Mouse (Mus musculus): ENCODE data around the gene Cdhr5. TPM values are rescaled to one million over a fixed set of nuclear protein-coding genes. Genes with fewer than 3 reads are reported as not detected.

Gene Cdhr5
- polyA plus RNA-seq, 1 experiment: 0.15 TPM

GRCm38 (mm10) chr7:141265739-141266561 is 10.6 kb downstream of the Cdhr5 start, which contains the start of gene Irf7:
Gene Irf7 (minus strand): TSS chr7:141266481.
- Histone ChIP-seq H3K27ac (ENCODE audit: insufficient read depth, low read length) (peak within 1 kb of the TSS; percentile 90), H3K4me3 (ENCODE audit: extremely low read depth, insufficient read depth, insufficient read length) (peak within 1 kb of the TSS; percentile 74), H3K36me3 (ENCODE audit: control insufficient read depth, insufficient read depth, low read length) (peaks cover 29% of the 10 kb centered on the region), H3K4me1 (ENCODE audit: control insufficient read depth, insufficient read depth, insufficient read length) (peaks cover 17% of the 10 kb centered on the region), H3K27me3 (ENCODE audit: control insufficient read depth, insufficient read depth, low read length) (no peaks in the 10 kb centered on the region)
- WGBS: under 1% methylated on average over 25 of the region's 25 CpGs
- DNase-seq (ENCODE audit: low read depth in 1 of 2, low spot score in 2 of 2): peak; percentile 66 to 77
- TF ChIP-seq POLR2A (IDR thresholded peaks at IDR 0.05; ENCODE audit: low read depth, low read length) (peak; percentile 41; the same call in 1 of the 2 replicates), CTCF (IDR thresholded peaks at IDR 0.05; ENCODE audit: extremely low read depth, insufficient read depth, insufficient read length, insufficient replicate concordance) (no peak)

DNA sequence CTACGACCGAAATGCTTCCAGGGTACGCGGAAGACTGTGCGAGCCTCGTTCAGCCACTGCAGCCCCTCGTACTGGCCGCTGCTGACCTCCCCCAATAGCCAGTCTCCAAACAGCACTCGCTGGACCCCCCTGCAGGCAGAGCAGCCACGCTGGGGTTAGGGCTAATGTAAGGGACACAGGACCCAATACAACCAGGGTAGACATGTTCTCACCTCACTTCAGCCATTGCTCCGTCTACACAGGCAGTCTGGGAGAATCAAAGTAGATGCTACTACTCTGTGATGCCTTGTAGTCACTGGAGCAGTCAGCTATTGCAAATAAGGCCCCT is 11.2 kb downstream of the Cdhr5 start:
- no peak for TF ChIP-seq POLR2A (IDR thresholded peaks at IDR 0.05; ENCODE audit: low read depth, low read length)
- TF ChIP-seq CTCF (IDR thresholded peaks at IDR 0.05; ENCODE audit: extremely low read depth, insufficient read depth, insufficient read length, insufficient replicate concordance): no peak
- Histone ChIP-seq H3K4me1 (ENCODE audit: control insufficient read depth, insufficient read depth, insufficient read length) (peaks cover 17% of the 10 kb centered on the region), H3K4me3 (ENCODE audit: extremely low read depth, insufficient read depth, insufficient read length) (peak overlapping the region; percentile 74; the same call in 1 of the 2 replicates), H3K36me3 (ENCODE audit: control insufficient read depth, insufficient read depth, low read length) (peaks cover 34% of the 10 kb centered on the region), H3K27me3 (ENCODE audit: control insufficient read depth, insufficient read depth, low read length) (no peaks in the 10 kb centered on the region), H3K27ac (ENCODE audit: insufficient read depth, low read length) (peak overlapping the region; percentile 39)
- 23% methylated on average over 11 of the region's 11 CpGs for WGBS
- DNase-seq (ENCODE audit: low read depth in 1 of 2, low spot score in 2 of 2): no peak

- Histone ChIP-seq H3K27ac (ENCODE audit: insufficient read depth, low read length) (peak overlapping the region; percentile 39), H3K4me3 (ENCODE audit: extremely low read depth, insufficient read depth, insufficient read length) (peak overlapping the region; percentile 74; the same call in 1 of the 2 replicates), H3K27me3 (ENCODE audit: control insufficient read depth, insufficient read depth, low read length) (no peaks in the 10 kb centered on the region), H3K36me3 (ENCODE audit: control insufficient read depth, insufficient read depth, low read length) (peaks cover 38% of the 10 kb centered on the region), H3K4me1 (ENCODE audit: control insufficient read depth, insufficient read depth, insufficient read length) (peaks cover 17% of the 10 kb centered on the region)
- DNase-seq (ENCODE audit: low read depth in 1 of 2, low spot score in 2 of 2): peak; percentile 55 to 66
- WGBS: 6% methylated on average over 12 of the region's 12 CpGs
- TF ChIP-seq CTCF (IDR thresholded peaks at IDR 0.05; ENCODE audit: extremely low read depth, insufficient read depth, insufficient read length, insufficient replicate concordance): peak; percentile 64; the same call in 1 of the 2 replicates
- no peak for TF ChIP-seq POLR2A (IDR thresholded peaks at IDR 0.05; ENCODE audit: low read depth, low read length)
These were observed 11.7 kb downstream of the Cdhr5 start for GRCm38 (mm10) chr7:141264761-141265410.

GRCm38 (mm10) chr7:141264041-141264700 is 12.4 kb downstream of the Cdhr5 start:
- H3K4me3 ChIP-seq (ENCODE audit: extremely low read depth, insufficient read depth, insufficient read length): no peak overlapping the region
- H3K27ac ChIP-seq (ENCODE audit: insufficient read depth, low read length): no peak overlapping the region
- peaks cover 15% of the 10 kb centered on the region for H3K4me1 ChIP-seq (ENCODE audit: control insufficient read depth, insufficient read depth, insufficient read length)
- WGBS: 79% methylated on average over 11 of the region's 11 CpGs
- TF ChIP-seq POLR2A (IDR thresholded peaks at IDR 0.05; ENCODE audit: low read depth, low read length) (no peak), CTCF (IDR thresholded peaks at IDR 0.05; ENCODE audit: extremely low read depth, insufficient read depth, insufficient read length, insufficient replicate concordance) (no peak)
- H3K27me3 ChIP-seq (ENCODE audit: control insufficient read depth, insufficient read depth, low read length): no peaks in the 10 kb centered on the region
- H3K36me3 ChIP-seq (ENCODE audit: control insufficient read depth, insufficient read depth, low read length): peaks cover 45% of the 10 kb centered on the region
- DNase-seq (ENCODE audit: low read depth in 1 of 2, low spot score in 2 of 2): no peak

GRCm38 (mm10) chr7:141263640-141264039 is 12.9 kb downstream of the Cdhr5 start:
- peaks cover 51% of the 10 kb centered on the region for H3K36me3 ChIP-seq (ENCODE audit: control insufficient read depth, insufficient read depth, low read length)
- H3K4me1 ChIP-seq (ENCODE audit: control insufficient read depth, insufficient read depth, insufficient read length): peaks cover 13% of the 10 kb centered on the region; the same call in 1 of the 2 replicates
- WGBS: 96% methylated on average over 13 of the region's 13 CpGs
- H3K4me3 ChIP-seq (ENCODE audit: extremely low read depth, insufficient read depth, insufficient read length): no peak overlapping the region
- no peaks in the 10 kb centered on the region for H3K27me3 ChIP-seq (ENCODE audit: control insufficient read depth, insufficient read depth, low read length)
- no peak overlapping the region for H3K27ac ChIP-seq (ENCODE audit: insufficient read depth, low read length)
- no peak for DNase-seq (ENCODE audit: low read depth in 1 of 2, low spot score in 2 of 2)
- TF ChIP-seq POLR2A (IDR thresholded peaks at IDR 0.05; ENCODE audit: low read depth, low read length): no peak
- TF ChIP-seq CTCF (IDR thresholded peaks at IDR 0.05; ENCODE audit: extremely low read depth, insufficient read depth, insufficient read length, insufficient replicate concordance): no peak

DNA sequence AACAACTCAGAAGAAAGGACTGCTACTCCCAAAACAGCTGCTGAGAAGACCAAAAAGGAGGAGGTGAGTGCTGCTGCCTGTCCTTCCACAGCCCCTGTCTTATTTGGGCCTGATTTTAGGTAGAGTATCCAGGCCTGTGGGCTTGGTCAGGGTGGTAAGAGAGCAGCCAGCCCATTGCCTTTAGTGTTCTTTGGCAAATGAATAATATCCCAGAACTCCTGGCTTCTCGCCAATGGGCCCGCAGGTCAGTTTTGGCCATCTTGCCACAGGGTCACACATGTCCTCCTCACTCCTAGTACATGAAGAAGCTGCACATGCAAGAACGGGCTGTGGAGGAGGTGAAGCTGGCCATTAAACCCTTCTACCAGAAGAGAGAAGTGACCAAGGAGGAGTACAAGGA is 15.1 kb downstream of the Cdhr5 start:
- 92% methylated on average over 3 of the region's 3 CpGs for WGBS
- H3K27ac ChIP-seq (ENCODE audit: insufficient read depth, low read length): no peak overlapping the region
- H3K4me3 ChIP-seq (ENCODE audit: extremely low read depth, insufficient read depth, insufficient read length): no peak overlapping the region
- H3K27me3 ChIP-seq (ENCODE audit: control insufficient read depth, insufficient read depth, low read length): no peaks in the 10 kb centered on the region
- TF ChIP-seq POLR2A (IDR thresholded peaks at IDR 0.05; ENCODE audit: low read depth, low read length) (no peak), CTCF (IDR thresholded peaks at IDR 0.05; ENCODE audit: extremely low read depth, insufficient read depth, insufficient read length, insufficient replicate concordance) (no peak)
- no peak for DNase-seq (ENCODE audit: low read depth in 1 of 2, low spot score in 2 of 2)
- peaks cover 71% of the 10 kb centered on the region for H3K36me3 ChIP-seq (ENCODE audit: control insufficient read depth, insufficient read depth, low read length)
- peaks cover 11% of the 10 kb centered on the region; the same call in 1 of the 2 replicates for H3K4me1 ChIP-seq (ENCODE audit: control insufficient read depth, insufficient read depth, insufficient read length)
